Mouse (Mus musculus) bone marrow, adult 2 months (tissue): Measurements from ENCODE around the gene Hoxa9.

Experiments used
- CTCF ChIP-seq: fragments of 200-500 bp; IDR thresholded peaks from 2 replicates; pipeline ENCODE4 v1.5.1; 2011; ENCODE audit warnings: low read length, control low read depth; ENCODE audit not compliant: control insufficient read depth, insufficient read depth
- POLR2A ChIP-seq: fragments of 200-500 bp; IDR thresholded peaks from 2 replicates; pipeline ENCODE4 v1.6.1; 2011; ENCODE audit warnings: low read depth, mild to moderate bottlenecking, control low read depth, low read length, borderline replicate concordance; ENCODE audit not compliant: control insufficient read depth

DNA sequence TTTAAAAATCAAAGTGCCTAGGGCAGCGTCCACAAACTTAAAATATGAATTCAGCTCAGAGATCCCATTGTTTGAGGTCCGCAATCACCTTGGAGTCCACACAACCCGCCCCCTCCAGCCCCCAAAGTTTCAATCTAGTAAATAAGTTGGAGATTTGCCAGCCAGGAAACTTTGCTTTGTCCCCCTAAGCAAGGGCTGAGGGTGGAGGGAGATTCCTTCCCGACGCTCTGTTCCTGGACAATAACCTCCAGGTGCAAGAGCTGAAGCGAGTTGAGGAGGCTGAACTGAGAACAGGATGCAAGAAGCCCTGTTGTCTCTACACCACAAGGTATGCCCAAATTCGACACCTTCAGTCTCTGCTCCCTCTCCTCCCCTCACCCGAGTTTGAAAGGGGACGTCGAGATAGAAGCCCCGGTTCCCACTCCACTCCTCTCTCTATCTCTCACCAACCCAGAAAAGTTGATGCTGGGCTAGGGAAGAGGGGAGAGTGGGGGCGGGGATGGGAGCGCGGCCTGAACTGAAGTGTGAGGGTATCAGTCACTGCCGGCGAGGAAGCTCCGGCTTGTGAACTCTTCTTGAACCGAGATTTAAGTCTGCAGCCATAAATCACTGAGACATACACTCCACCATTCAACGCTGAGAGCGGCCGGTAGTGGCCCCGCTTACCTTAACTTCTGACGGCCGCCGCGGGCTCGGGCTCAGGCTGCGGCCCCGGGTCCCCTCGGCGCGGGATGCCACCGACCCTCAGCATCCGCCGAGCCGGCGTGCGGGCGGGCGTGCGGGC lies 55.7 kb downstream of the Hoxa9 start:
- TF ChIP-seq CTCF (no peak), POLR2A (no peak)
